Mouse (Mus musculus): ENCODE measurements around the gene Htr2a.

Gene Htr2a

DNA sequence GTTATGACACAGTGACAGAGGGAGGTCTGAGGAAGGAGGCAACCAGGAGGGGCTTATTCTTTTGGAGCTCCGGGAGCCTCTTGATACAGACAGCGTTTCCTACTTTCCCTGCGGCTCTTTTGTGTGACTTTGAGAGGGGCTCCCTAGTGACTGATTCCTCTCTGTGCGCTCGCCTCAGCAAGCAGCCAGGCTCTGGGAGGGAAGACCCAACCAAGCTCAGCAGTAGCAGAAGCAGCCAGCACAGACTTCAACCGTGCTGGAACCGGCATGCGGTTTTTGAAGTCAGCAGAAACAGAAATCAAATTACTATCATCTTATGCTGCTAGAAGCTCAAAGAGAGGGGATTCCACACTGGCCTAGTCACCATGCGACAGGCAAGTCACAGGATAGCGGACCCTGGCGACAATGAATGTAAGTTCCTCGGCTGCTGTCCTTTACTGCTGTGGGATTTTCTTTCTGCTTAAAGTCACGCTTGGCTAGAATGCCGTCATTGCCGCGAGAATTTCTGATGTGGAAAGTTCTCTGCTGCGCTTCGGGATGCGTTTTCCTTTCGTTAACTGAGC, at the start of gene Htr2a:
Gene Htr2a, plus strand, starts transcription at position 22 of the 563 bp plus-strand sequence.
- no peak for DNase-seq (ENCODE audit: low read depth, low spot score)

DNA sequence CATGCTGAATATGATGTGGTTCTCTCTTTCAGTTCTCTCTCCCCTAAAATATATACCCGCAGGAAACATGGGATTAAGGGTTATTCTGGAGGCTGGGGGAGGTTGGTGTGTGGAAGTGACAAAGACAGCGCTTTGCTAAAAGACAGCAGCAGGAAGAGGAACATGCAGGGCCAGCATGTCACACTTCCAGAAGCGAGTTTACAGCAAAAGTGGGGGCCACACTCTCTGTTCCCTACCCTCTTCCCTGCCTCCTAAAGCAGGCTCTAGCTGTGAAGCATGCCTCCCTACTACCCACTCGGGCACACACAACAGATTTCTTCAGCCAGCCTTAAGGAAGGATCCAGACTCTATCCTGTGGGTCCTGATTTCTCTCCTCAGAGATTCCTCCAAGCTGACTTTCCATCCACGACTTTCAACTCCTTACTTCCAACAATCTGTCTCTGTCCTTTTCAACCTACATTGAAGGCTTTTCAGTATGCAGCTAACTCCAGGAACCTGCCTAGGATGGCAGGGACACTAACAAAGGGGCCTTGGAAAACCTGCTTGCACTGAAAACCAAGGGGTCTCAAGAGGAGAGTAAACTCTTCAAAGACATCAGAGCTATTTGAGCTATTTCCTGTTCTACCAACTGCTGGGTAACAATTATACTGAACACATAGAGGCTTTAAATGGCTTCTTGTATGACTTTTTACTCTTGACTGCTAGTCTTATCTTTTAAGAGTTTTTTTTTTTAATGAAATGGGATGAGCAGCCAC, 39.1 kb upstream of the Htr2a start:
- no peak for DNase-seq (ENCODE audit: low read depth, low spot score)

GRCm38 (mm10) chr14:74602543-74602942, 38.1 kb upstream of the Htr2a start:
- DNase-seq (ENCODE audit: low read depth, low spot score) = no peak

DNA sequence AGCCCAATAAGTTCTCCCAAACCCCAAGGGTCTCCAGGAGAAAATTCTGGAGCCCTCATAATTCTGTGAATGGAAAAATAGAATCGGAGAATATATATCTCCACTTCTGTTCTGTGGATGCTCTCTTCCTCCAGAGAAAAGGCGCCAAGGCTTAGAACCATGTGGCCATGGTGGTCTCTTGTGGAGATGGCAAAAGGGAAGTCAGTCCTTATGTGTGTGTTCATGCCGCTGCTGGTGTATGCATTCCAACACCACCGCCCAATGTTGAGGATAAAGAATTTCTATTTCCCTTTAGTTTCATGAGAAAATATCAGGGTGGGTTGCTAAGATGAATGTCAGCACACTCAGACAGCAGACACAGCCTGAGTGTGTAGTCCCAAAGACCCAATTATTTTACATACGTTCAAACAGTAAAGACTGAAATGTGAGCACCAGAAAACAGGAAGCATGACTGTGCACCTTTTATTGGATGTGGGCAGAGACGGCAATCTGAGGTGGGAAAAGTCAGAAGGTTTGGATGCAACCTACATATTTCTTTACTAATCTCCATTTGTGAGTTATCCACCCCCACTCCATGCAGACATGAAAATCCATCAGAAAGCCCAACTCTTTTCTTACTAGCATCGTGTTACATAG, 37.4 kb upstream of the Htr2a start:
- DNase-seq (ENCODE audit: low read depth, low spot score) = no peak

GRCm38 (mm10) chr14:74611326-74611725, 29.3 kb upstream of the Htr2a start:
- no peak for DNase-seq (ENCODE audit: low read depth, low spot score)

GRCm38 (mm10) chr14:74618858-74619257, 21.8 kb upstream of the Htr2a start:
- no peak for DNase-seq (ENCODE audit: low read depth, low spot score)

DNA sequence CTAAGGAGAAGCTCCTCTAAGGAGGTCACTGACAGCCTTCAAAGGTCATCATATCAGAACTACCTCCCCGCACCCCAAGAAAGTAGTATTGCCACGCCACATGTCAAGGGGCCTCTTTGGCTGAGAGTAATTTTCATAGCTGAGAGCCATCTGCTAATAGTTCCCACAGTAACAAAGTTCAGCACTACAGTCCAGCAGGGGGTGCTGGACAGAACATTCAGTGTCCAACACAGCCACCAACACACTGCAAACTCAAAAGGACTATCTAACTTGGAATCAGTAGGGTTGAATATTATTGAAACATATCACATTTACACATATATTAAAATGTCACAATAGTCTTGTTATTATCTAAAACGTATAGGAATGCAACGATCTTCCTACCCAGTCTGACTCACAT, 2.6 kb upstream of the Htr2a start:
- DNase-seq (ENCODE audit: low read depth, low spot score) = no peak

DNA sequence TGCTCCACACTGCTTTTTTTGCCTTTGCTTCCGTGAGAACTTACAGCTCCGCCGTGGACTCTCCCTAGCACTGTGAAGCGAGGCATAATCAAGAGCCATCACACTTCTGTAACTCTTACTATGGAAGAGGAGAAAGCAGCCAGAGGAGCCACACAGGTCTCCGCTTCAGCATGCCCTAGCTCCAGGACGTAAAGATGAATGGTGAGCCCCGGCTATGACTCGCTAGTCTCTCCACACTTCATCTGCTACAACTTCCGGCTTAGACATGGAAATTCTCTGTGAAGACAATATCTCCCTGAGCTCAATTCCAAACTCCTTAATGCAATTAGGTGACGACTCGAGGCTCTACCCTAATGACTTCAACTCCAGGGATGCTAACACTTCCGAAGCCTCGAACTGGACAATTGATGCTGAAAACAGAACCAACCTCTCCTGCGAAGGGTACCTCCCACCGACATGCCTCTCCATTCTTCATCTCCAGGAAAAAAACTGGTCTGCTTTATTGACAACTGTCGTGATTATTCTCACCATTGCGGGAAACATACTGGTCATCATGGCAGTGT, 1.1 kb downstream of the Htr2a start:
- no peak for DNase-seq (ENCODE audit: low read depth, low spot score)

- no peak for DNase-seq (ENCODE audit: low read depth, low spot score)
Measured at GRCm38 (mm10) chr14:74643296-74643695, 2.7 kb downstream of the Htr2a start.

- DNase-seq (ENCODE audit: low read depth, low spot score) = no peak
Measured at GRCm38 (mm10) chr14:74646107-74646793, 5.6 kb downstream of the Htr2a start.

DNA sequence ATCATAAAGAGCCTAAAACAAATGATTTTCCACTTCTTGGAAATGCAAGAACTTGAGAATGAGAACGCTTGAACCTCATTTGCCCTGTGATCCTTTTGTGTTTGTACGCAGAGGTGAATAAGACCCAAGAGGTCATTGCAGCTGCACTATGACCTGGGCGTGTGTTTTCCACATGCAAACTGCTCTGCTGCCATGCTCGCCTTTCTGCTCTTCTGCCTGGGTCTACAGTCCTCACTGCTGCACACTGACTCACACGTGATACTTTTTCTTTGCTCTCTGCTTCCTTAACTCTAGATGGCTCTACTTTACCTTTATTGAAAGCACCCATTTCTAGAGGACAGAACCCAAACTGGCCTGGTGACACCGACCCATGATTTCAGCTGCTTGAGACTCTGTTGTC, 9.4 kb downstream of the Htr2a start:
- DNase-seq (ENCODE audit: low read depth, low spot score) = no peak

- no peak for DNase-seq (ENCODE audit: low read depth, low spot score)
Measured at GRCm38 (mm10) chr14:74651678-74652077, 11.0 kb downstream of the Htr2a start.

- no peak for DNase-seq (ENCODE audit: low read depth, low spot score)
Measured at GRCm38 (mm10) chr14:74657227-74657626, 16.6 kb downstream of the Htr2a start.

DNA sequence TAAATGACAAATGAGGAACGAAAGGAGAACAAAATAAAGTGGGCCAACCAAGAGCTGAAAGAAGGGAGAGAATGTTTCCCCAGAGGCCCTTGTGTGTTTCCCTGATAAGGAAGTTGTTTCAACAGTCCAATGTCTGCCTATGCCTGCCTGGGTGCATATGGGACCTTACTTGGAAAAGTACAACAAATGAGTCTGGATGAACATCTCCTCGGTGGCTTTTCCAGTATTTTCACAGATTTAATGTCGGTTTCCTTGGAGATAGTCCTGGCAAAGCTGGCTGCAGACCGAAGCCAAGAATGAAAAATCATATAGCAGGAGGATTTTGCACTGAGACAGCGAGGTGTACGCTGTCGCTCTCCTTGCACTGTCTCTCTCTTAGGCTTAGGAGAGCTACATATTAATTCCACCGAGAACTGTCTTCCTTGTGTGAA, 18.8 kb downstream of the Htr2a start:
- DNase-seq (ENCODE audit: low read depth, low spot score) = peak; percentile 49

- DNase-seq (ENCODE audit: low read depth, low spot score) = no peak
Measured at GRCm38 (mm10) chr14:74672137-74673019, 31.7 kb downstream of the Htr2a start.

GRCm38 (mm10) chr14:74673020-74673350, 32.3 kb downstream of the Htr2a start:
- no peak for DNase-seq (ENCODE audit: low read depth, low spot score)

DNA sequence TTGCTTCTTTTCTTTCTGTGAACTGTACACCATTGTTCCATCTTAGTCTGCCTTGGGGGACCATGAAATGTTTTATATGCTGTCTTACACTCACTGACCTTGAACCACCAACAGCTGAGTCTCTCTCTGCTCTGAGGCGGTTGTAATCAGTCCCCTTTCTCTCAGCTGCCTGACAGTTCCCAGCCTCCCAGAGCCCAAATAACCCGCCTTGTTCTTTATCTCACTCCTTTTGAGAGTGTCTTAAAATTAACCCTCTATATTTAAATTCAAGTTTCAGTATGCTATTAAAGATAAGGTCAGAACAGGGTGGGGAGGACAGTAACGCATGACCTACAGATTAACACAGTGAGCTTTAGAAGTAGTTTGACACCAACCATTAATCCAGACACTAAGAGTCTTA, 32.9 kb downstream of the Htr2a start:
- no peak for DNase-seq (ENCODE audit: low read depth, low spot score)

DNA sequence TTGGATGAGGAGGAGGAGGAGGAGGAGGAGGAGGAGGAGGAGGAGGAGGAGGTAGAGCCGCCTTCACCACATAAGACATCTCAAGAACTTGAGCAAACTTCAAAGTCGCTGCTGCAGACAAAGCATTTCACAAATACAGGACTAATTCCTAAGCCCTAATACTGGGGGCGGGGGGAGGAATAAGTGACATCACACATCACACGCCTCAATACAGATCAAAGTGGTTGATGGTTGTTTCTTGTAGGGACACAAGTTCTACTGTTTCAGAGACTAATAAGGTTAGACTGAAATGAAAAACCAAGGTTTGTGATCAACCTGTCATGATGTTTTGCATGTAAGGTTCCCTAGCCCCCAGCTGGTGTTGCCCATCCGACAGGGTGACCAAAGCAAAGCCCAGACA, 39.2 kb downstream of the Htr2a start:
- no peak for DNase-seq (ENCODE audit: low read depth, low spot score)

GRCm38 (mm10) chr14:74684298-74684978, 43.8 kb downstream of the Htr2a start:
- DNase-seq (ENCODE audit: low read depth, low spot score) = no peak

DNA sequence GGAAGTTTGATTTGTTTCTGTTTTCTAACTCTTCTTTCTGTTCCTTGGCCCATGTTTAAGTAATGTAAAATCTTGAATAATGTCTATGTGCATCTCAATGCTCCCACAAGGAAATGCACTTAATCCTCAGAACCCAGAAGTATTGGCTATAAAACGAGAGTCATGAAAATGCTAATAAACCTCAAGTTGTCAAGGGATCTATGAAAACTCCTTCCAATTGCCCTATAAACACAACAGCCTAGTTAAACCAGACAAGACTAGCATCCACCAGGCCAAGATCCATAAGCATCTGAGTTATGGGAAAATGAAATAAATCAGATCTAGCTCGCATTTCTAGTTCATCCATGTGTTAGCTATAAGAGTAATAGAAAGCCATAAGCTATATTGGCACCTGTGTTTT, 51.3 kb downstream of the Htr2a start:
- no peak for DNase-seq (ENCODE audit: low read depth, low spot score)

DNA sequence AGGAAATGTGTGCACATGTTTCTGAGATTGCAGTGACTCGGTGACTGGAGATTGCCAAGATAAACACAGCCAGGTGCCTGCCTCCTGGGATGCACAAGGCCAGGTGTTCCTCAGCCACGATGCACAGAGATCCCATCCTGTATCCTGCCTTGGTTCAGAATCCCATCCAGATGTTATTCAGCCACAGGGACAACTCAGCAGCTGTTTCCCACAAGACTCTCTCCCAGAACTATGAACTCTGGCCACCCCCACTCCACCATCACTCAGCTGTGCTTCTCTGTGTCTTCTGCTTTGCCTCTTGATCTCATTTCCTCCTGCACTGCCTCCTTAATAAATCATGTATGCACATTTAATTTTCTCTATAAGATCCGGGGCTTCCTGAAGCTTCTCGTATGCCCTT, 56.1 kb downstream of the Htr2a start:
- DNase-seq (ENCODE audit: low read depth, low spot score) = no peak
